Mouse (Mus musculus) kidney, postnatal 0 days (tissue): ENCODE measurements at regions not wholly inside any gene's neighbourhood (a gene's known extent, or its start where the extent isn't known, plus 50 kb on each side); places are given as distances from the start of the nearest gene placed in this dataset.

Experiments used
- ATAC-seq: fragments of 200-750 bp; cut with Nextera tagmentation; replicated peaks from 2 replicates; pipeline ENCODE4 v1.8.0; 2017; ENCODE audit warnings: low read depth, moderate number of reproducible peaks, moderate TSS enrichment, moderate library complexity; ENCODE audit not compliant: low FRiP score
- DNase-seq: peaks from one replicate; pipeline ENCODE4 v3.0.0-alpha.2; 2016; ENCODE audit warnings: low spot score
- H3K27ac ChIP-seq: fragments of 300-500 bp; sonication (generic); 2 replicates; pipeline ENCODE4 v1.5.1; 2014; ENCODE audit warnings: mild to moderate bottlenecking
- H3K27me3 ChIP-seq: fragments of 300-500 bp; sonication (generic); 2 replicates; pipeline ENCODE4 v1.6.1; 2014; ENCODE audit warnings: low read length, mixed read lengths; ENCODE audit not compliant: insufficient read depth
- H3K36me3 ChIP-seq: fragments of 300-500 bp; sonication (generic); 2 replicates; pipeline ENCODE4 v1.6.1; 2014; ENCODE audit warnings: low read length, mixed read lengths; ENCODE audit not compliant: insufficient read depth
- H3K4me1 ChIP-seq: fragments of 300-500 bp; sonication (generic); replicated peaks from 2 replicates; pipeline ENCODE4 v1.6.1; 2014; ENCODE audit warnings: antibody characterized with exemption, low read length, mixed read lengths; ENCODE audit not compliant: insufficient read depth
- H3K4me2 ChIP-seq: fragments of 300-500 bp; sonication (generic); 2 replicates; pipeline ENCODE4 v1.6.1; 2014; ENCODE audit warnings: mild to moderate bottlenecking, low read length, moderate library complexity, mixed read lengths
- H3K4me3 ChIP-seq: fragments of 300-500 bp; sonication (generic); replicated peaks from 2 replicates; pipeline ENCODE4 v1.5.1; 2014; ENCODE audit warnings: low read depth, low read length
- H3K9ac ChIP-seq: fragments of 300-500 bp; sonication (generic); 2 replicates; pipeline ENCODE4 v1.6.1; 2014; ENCODE audit warnings: low read depth, low read length
- H3K9me3 ChIP-seq: fragments of 300-500 bp; sonication (generic); replicated peaks from 2 replicates; pipeline ENCODE4 v1.6.1; 2016; ENCODE audit warnings: low read length, inconsistent platforms, mixed read lengths
- CTCF ChIP-seq: IDR thresholded peaks from 2 replicates; pipeline ENCODE4 v1.5.1; 2016; ENCODE audit warnings: antibody characterized with exemption, low read depth, mild to moderate bottlenecking, moderate library complexity
- WGBS: fragments of 180-500 bp; shearing (Covaris S2); extraction: QIAGEN DNeasy Blood & Tissue Kit; methylation state at CpG from one replicate; pipeline ENCODE4 v1.1.7; 2014; 5-methylcytosine and 5-hydroxymethylcytosine counted together

DNA sequence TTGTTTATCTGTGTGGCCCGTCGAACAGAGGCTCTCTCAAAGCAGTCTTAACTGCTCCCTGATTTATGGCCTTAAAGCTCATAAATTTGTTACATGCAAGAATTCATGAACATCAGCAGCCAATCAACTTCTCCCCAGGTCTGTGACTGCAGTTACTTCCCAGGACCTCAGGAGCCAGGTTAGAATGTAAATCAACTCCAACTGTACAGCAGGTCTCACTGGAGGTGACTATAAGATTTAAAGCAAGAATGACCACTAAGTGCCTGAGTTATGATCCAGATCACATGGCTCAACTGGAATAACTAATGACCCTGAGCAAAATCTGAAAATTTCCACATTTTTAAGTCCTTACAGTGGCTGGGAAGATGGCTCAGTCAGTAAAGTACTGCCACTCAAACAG is 285.6 kb downstream of the Kcns3 start:
- TF ChIP-seq CTCF = no peak
- H3K4me1 ChIP-seq = no peaks in the 10 kb centered on the region
- H3K27me3 ChIP-seq = no peaks in the 10 kb centered on the region
- no peak overlapping the region for H3K27ac ChIP-seq
- ATAC-seq (peak; percentile 59; the same call in 1 of the 2 replicates), DNase-seq (peak; percentile 47)
- H3K9me3 ChIP-seq = no peaks in the 10 kb centered on the region
- WGBS = 14% methylated on average over 2 of the region's 2 CpGs
- H3K4me3 ChIP-seq = no peak overlapping the region
- H3K9ac ChIP-seq = no peak overlapping the region
- no peaks in the 10 kb centered on the region for H3K36me3 ChIP-seq
- no peak overlapping the region for H3K4me2 ChIP-seq

GRCm38 (mm10) chr12:10820335-10820734 is 330.5 kb downstream of the Kcns3 start:
- Histone ChIP-seq H3K9me3 (no peaks in the 10 kb centered on the region), H3K4me2 (no peak overlapping the region), H3K4me1 (no peaks in the 10 kb centered on the region), H3K36me3 (no peaks in the 10 kb centered on the region), H3K9ac (no peak overlapping the region), H3K4me3 (no peak overlapping the region), H3K27me3 (no peaks in the 10 kb centered on the region), H3K27ac (no peak overlapping the region)
- WGBS = 88% methylated on average over 2 of the region's 2 CpGs
- no peak for TF ChIP-seq CTCF
- no peak for ATAC-seq
- no peak for DNase-seq

DNA sequence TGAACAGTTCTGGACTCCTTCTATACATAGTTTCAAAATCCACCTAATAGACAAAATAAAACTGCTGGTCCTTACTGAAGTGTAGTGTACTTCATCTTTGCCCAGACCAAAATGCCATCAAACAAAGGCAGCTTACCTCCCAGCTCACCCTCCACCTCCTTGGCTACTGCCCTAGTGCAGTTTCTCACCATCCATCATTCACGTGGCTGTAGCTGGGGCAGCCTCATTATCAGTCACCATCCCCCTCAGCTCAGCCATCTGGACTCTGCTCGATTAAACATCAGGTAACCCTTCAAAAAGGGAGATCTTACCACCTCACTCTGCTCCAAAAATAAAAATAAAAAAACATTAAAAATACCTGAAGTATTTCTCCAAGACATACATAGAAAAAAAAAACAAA is 332.8 kb downstream of the Kcns3 start:
- Histone ChIP-seq H3K27me3 (no peaks in the 10 kb centered on the region), H3K36me3 (no peaks in the 10 kb centered on the region), H3K4me2 (no peak overlapping the region), H3K9me3 (no peaks in the 10 kb centered on the region), H3K4me1 (no peaks in the 10 kb centered on the region), H3K4me3 (no peak overlapping the region), H3K9ac (no peak overlapping the region), H3K27ac (no peak overlapping the region)
- DNase-seq (no peak), ATAC-seq (no peak)
- TF ChIP-seq CTCF = no peak
- WGBS = 41% methylated on average over 2 of the region's 2 CpGs

- Histone ChIP-seq H3K4me2 (no peak overlapping the region), H3K9me3 (no peaks in the 10 kb centered on the region), H3K27ac (no peak overlapping the region), H3K4me1 (no peaks in the 10 kb centered on the region), H3K9ac (no peak overlapping the region), H3K27me3 (no peaks in the 10 kb centered on the region), H3K4me3 (no peak overlapping the region), H3K36me3 (no peaks in the 10 kb centered on the region)
- ATAC-seq (no peak), DNase-seq (no peak)
- no peak for TF ChIP-seq CTCF
- WGBS = 86% methylated on average over 2 of the region's 2 CpGs
Measured at GRCm38 (mm10) chr12:10817516-10817915, 333.3 kb downstream of the Kcns3 start.

- Histone ChIP-seq H3K4me3 (no peak overlapping the region), H3K9me3 (no peaks in the 10 kb centered on the region)
Measured at GRCm38 (mm10) chr12:10810597-10810996, 340.3 kb downstream of the Kcns3 start.

DNA sequence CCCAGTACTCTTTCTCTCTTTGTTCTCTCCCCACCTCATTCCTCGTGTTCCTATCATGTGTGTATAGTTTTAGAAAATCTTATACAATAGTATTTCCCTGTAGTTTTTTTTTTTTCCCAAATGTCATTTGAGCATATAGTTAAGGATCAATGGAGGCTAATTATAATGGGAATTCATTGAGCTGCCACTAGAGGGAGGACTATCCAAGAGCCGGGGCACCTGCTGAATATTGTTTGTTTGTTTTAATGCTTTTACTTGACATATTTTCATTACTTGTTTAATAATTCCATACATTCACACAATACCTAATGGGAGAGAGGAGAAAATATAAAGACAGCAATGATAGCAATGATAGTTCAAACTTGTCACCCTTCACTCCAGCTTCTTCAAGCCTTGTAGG is 346.4 kb downstream of the Kcns3 start:
- H3K4me2 ChIP-seq = no peak overlapping the region
- H3K27ac ChIP-seq = no peak overlapping the region
- no peaks in the 10 kb centered on the region for H3K4me1 ChIP-seq
- H3K4me3 ChIP-seq = no peak overlapping the region
- no peaks in the 10 kb centered on the region for H3K9me3 ChIP-seq
- TF ChIP-seq CTCF = peak; percentile 73
- WGBS = 52% methylated on average over 2 of the region's 2 CpGs
- ATAC-seq = no peak
- peak; percentile 14 for DNase-seq
- no peaks in the 10 kb centered on the region for H3K36me3 ChIP-seq
- no peak overlapping the region for H3K9ac ChIP-seq
- H3K27me3 ChIP-seq = no peaks in the 10 kb centered on the region

More at GRCm38 (mm10) chr12:10810597-10810996, 340.3 kb downstream of the Kcns3 start:
- no peak overlapping the region for H3K4me2 ChIP-seq
- no peaks in the 10 kb centered on the region for H3K27me3 ChIP-seq
- no peaks in the 10 kb centered on the region for H3K4me1 ChIP-seq
- H3K9ac ChIP-seq = no peak overlapping the region
- TF ChIP-seq CTCF = no peak
- H3K36me3 ChIP-seq = no peaks in the 10 kb centered on the region
- DNase-seq (no peak), ATAC-seq (no peak)
- H3K27ac ChIP-seq = no peak overlapping the region
